Mouse (Mus musculus) ES-E14 (cell line): ENCODE data around the gene Fth1.
A peak's percentile ranks its signal among the peaks of the same experiment; 100 is the strongest.

ENCODE experiments used
- MAFK ChIP-seq: IDR thresholded peaks from 2 replicates; pipeline ENCODE4 v1.6.1; 2014; ENCODE audit warnings: mild to moderate bottlenecking, low read depth, low read length, inconsistent platforms; ENCODE audit not compliant: insufficient read depth
- ZNF384 ChIP-seq: IDR thresholded peaks from 2 replicates; pipeline ENCODE4 v1.6.1; 2012; ENCODE audit warnings: low read depth, low read length, inconsistent platforms

DNA sequence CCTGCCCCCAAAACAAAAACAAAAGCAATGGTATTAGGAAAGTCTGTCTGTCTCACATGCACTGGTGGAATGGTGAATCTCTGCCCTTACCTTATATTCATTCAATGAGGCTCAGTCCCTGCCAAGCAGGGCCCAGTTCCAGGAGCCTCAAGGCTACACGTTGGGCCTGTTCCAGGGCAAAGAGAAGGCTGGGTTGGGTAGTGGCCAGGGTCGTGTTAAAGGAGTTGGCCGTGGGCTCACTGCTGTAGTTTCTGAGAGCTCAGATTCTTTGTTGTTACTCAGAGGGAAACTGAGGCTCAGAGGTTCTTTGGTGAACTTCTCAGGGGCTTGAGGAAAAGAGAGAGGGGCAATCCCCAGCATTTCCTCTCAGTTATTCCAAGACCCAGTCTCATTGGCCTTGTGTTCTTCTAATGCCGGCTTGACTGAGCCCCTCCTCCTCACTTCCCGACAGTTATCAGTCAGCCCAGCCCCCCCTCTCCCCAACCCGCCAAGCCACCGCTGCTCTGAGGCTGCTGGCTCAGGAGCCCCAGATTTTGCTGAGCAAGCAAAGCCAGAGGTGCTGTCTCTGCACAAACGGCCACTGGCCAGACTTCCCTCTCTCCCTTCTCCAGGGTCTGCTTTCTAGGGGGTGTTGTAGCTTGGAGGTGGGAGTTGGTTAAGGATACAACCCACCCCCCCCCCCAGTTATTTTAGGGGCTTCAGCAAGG lies 44.9 kb downstream of the Fth1 start:
- TF ChIP-seq ZNF384: no peak
- peak; percentile 95 for TF ChIP-seq MAFK
